Mouse (Mus musculus): ENCODE results near the gene Pth2r.

GRCm38 (mm10) chr1:65308476-65308875 lies 26.6 kb downstream of the Pth2r start:
- TF ChIP-seq POLR2A (IDR thresholded peaks at IDR 0.05; ENCODE audit: insufficient read depth, low read length), result no peak
- no peak for TF ChIP-seq CTCF (IDR thresholded peaks at IDR 0.05; ENCODE audit: low read depth, low read length)

Measured in ES-Bruce4 (cell line).